Mouse (Mus musculus): ENCODE measurements around the gene Snx17. TPM values are rescaled to one million over a fixed set of nuclear protein-coding genes. Genes with fewer than 3 reads are reported as not detected.
"Not testable (repeated sequence)": the region's sequence is repeated elsewhere in the genome, so short reads cannot be mapped to it uniquely, and the experiment has no call there.

Snx17 gene
- polyA plus RNA-seq, 1 experiment from 2014 or later = 115 TPM

- H3K4me2 ChIP-seq = no peak overlapping the region
- H3K4me1 ChIP-seq (replicated peaks) = peaks cover 34% of the 10 kb centered on the region
- H3K4me3 ChIP-seq = no peak overlapping the region
- H3K9ac ChIP-seq = no peak overlapping the region
- peaks cover 69% of the 10 kb centered on the region for H3K36me3 ChIP-seq
- no peak overlapping the region for H3K27ac ChIP-seq (replicated peaks)
- ATAC-seq (ENCODE audit: low FRiP score, low read depth) = no peak
- WGBS = 89% methylated on average over 5 of the region's 5 CpGs
- no peaks in the 10 kb centered on the region for H3K27me3 ChIP-seq
- 0 out of 2 replicates have a peak, but pooled peaks cover 4% of the 10 kb centered on the region for H3K9me3 ChIP-seq
Measured at GRCm38 (mm10) chr5:31198616-31199320, 5.7 kb downstream of the Snx17 start.

- no peak overlapping the region for H3K4me2 ChIP-seq
- peaks cover 76% of the 10 kb centered on the region for H3K36me3 ChIP-seq
- H3K27me3 ChIP-seq = no peaks in the 10 kb centered on the region
- WGBS = 91% methylated on average over 19 of the region's 19 CpGs
- no peak overlapping the region for H3K9ac ChIP-seq
- H3K27ac ChIP-seq (replicated peaks) = no peak overlapping the region
- no peak for ATAC-seq (ENCODE audit: low FRiP score, low read depth)
- H3K4me3 ChIP-seq = no peak overlapping the region
- peaks cover 27% of the 10 kb centered on the region for H3K4me1 ChIP-seq (replicated peaks)
- 0 out of 2 replicates have a peak, but pooled peaks cover 4% of the 10 kb centered on the region for H3K9me3 ChIP-seq
Measured at GRCm38 (mm10) chr5:31199321-31199892, 6.4 kb downstream of the Snx17 start.

DNA sequence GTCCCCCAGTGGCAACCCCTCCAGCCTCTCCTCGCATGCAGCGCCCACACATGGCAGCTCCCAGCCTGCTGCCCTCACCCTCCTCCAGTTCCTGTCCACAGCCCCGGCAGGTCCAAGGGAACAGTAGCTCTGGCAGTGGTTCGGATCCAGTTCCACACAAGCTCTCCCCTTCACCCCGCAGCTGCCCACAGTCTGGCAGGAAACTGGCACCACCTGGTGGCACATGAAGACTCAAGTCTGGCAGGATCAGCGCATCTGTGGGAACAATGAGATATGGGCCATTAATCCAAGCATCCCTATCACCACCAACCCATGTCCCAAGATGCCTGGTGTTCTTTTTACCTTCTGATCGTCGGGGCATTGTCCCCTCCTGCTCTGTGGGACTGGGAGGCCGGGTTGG is 6.9 kb downstream of the Snx17 start:
- peaks cover 24% of the 10 kb centered on the region for H3K4me1 ChIP-seq (replicated peaks)
- ATAC-seq (ENCODE audit: low FRiP score, low read depth) = no peak
- no peak overlapping the region for H3K4me2 ChIP-seq
- 0 out of 2 replicates have a peak, but pooled peaks cover 4% of the 10 kb centered on the region for H3K9me3 ChIP-seq
- peaks cover 79% of the 10 kb centered on the region for H3K36me3 ChIP-seq
- H3K27ac ChIP-seq (replicated peaks) = no peak overlapping the region
- no peak overlapping the region for H3K9ac ChIP-seq
- H3K4me3 ChIP-seq = no peak overlapping the region
- 86% methylated on average over 9 of the region's 9 CpGs for WGBS
- no peaks in the 10 kb centered on the region for H3K27me3 ChIP-seq

GRCm38 (mm10) chr5:31200327-31200768 is 7.3 kb downstream of the Snx17 start:
- no peak for ATAC-seq (ENCODE audit: low FRiP score, low read depth)
- peak overlapping the region; percentile 81; the same call in 1 of the 2 replicates for H3K4me2 ChIP-seq
- H3K4me3 ChIP-seq = peak overlapping the region; percentile 84

DNA sequence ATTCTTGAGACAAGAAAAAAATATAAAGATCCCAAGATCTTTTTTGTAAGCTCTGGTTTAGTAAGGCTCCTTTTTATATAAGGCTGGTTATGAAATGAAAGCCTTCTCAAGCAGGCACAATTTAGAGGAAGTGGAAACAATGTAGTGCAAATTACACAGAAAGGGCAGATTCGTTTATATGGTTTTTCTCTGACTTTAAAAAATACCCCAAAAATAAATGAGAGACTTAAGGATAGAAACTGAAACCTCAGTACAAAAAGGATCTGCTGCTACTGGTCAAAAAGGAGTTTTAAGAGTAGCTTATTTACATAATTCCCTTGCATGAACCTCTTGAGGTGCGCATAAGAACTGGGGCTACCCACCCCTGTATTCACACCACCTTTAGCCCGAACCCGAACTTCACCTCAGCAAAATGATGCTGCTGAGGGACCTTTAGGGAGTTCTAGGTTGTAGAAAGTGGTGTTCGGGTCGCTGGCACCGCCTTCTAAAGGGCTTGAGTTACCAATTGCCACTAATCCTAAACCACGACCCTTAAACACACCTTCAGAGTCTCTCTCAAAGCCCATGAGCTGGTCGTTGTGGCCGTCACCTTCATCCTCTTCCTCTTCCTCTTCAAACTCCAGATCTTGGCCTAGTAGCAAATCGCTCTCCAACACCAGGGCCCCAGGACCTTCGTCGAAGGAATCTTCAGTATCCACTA is 8.2 kb downstream of the Snx17 start:
- H3K9ac ChIP-seq = peak overlapping the region; percentile 87
- no peak for ATAC-seq (ENCODE audit: low FRiP score, low read depth)
- H3K27ac ChIP-seq (replicated peaks) = peak overlapping the region; percentile 87
- H3K4me1 ChIP-seq (replicated peaks) = peaks cover 24% of the 10 kb centered on the region
- H3K36me3 ChIP-seq = peaks cover 79% of the 10 kb centered on the region
- H3K27me3 ChIP-seq = no peaks in the 10 kb centered on the region
- H3K4me3 ChIP-seq = peak overlapping the region; percentile 84
- 21% methylated on average over 13 of the region's 13 CpGs for WGBS
- H3K4me2 ChIP-seq = peak overlapping the region; percentile 81
- 0 out of 2 replicates have a peak, but pooled peaks cover 4% of the 10 kb centered on the region for H3K9me3 ChIP-seq

More at GRCm38 (mm10) chr5:31200327-31200768, 7.3 kb downstream of the Snx17 start:
- H3K9me3 ChIP-seq = 0 out of 2 replicates have a peak, but pooled peaks cover 4% of the 10 kb centered on the region
- H3K36me3 ChIP-seq = peaks cover 79% of the 10 kb centered on the region
- H3K27ac ChIP-seq (replicated peaks) = no peak overlapping the region
- peaks cover 24% of the 10 kb centered on the region for H3K4me1 ChIP-seq (replicated peaks)
- H3K9ac ChIP-seq = no peak overlapping the region
- H3K27me3 ChIP-seq = no peaks in the 10 kb centered on the region
- 90% methylated on average over 27 of the region's 27 CpGs for WGBS

DNA sequence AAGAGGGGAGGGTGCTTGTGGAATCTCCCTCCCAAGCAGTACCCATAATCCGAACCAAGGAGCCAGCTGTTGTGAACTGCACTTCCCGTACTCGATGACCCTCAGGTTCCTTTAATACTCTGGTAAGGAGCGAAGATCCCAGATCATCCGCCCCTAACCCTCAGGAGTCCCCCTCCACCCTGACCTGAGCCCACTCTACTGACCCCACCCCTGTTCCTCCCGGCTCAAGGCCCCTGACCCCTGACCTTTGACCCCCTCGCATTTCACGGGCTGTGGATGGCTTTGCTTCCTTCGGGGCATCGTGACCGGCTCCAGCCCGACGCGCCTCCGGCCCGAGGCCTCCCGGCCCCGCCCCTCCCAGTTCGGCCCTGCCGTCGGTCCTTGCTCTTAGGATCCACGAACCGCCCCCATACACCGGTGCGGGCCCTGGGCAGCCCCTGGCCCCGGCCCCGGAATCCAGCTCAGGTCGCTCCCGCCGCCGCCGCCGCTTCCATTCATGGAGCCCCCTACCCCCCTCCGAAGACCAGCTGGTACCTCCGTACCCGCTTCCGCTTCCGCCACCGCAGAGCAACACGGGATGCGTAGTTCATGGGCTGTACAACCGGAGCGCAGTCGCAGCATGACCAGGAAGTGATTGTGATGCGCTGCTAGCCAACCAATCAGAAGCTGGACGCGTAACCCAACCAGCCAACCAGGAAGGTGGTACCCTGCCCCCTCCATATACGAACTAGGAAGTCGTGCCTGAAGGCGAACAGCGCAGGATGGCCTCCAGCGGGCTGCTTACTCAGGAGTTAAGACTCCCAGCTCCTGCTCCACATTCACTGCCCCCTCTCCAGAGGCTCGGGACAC is 8.9 kb downstream of the Snx17 start, which contains the start of gene Zfp513:
Gene Zfp513, minus strand, starts transcription at position 562 of the 849 bp plus-strand sequence.
- H3K27me3 ChIP-seq = no peaks in the 10 kb centered on the region
- peak within 1 kb of the TSS; percentile 87 for H3K27ac ChIP-seq (replicated peaks)
- under 1% methylated on average over 52 of the region's 53 CpGs for WGBS
- peaks cover 24% of the 10 kb centered on the region for H3K4me1 ChIP-seq (replicated peaks)
- H3K9me3 ChIP-seq = 0 out of 2 replicates have a peak, but pooled peaks cover 4% of the 10 kb centered on the region
- ATAC-seq (ENCODE audit: low FRiP score, low read depth) = peak; percentile 97
- H3K36me3 ChIP-seq = peaks cover 74% of the 10 kb centered on the region
- H3K9ac ChIP-seq = peak within 1 kb of the TSS; percentile 87
- H3K4me2 ChIP-seq = peak within 1 kb of the TSS; percentile 81
- H3K4me3 ChIP-seq = peak within 1 kb of the TSS; percentile 84

- Histone ChIP-seq H3K9me3 (0 out of 2 replicates have a peak, but pooled peaks cover 4% of the 10 kb centered on the region), H3K4me1 (replicated peaks) (peaks cover 24% of the 10 kb centered on the region), H3K4me2 (peak overlapping the region; percentile 60), H3K27ac (replicated peaks) (peak overlapping the region; percentile 87), H3K9ac (no peak overlapping the region), H3K4me3 (peak overlapping the region; percentile 84; the same call in 1 of the 2 replicates), H3K27me3 (no peaks in the 10 kb centered on the region), H3K36me3 (peaks cover 74% of the 10 kb centered on the region)
- no peak for ATAC-seq (ENCODE audit: low FRiP score, low read depth)
- 84% methylated on average over 7 of the region's 7 CpGs for WGBS
Measured at GRCm38 (mm10) chr5:31202933-31203332, 9.9 kb downstream of the Snx17 start.

GRCm38 (mm10) chr5:31203866-31204265 is 10.8 kb downstream of the Snx17 start:
- H3K4me2 ChIP-seq = no peak overlapping the region
- no peaks in the 10 kb centered on the region for H3K27me3 ChIP-seq
- H3K27ac ChIP-seq (replicated peaks) = no peak overlapping the region
- 0 out of 2 replicates have a peak, but pooled peaks cover 4% of the 10 kb centered on the region for H3K9me3 ChIP-seq
- H3K4me3 ChIP-seq = no peak overlapping the region
- no peak for ATAC-seq (ENCODE audit: low FRiP score, low read depth)
- peaks cover 69% of the 10 kb centered on the region for H3K36me3 ChIP-seq
- WGBS = 84% methylated on average over 2 of the region's 2 CpGs
- H3K9ac ChIP-seq = no peak overlapping the region
- peaks cover 24% of the 10 kb centered on the region for H3K4me1 ChIP-seq (replicated peaks)

GRCm38 (mm10) chr5:31204421-31204820 is 11.4 kb downstream of the Snx17 start:
- no peak overlapping the region for H3K4me3 ChIP-seq
- no peaks in the 10 kb centered on the region for H3K27me3 ChIP-seq
- peaks cover 63% of the 10 kb centered on the region for H3K36me3 ChIP-seq
- ATAC-seq (ENCODE audit: low FRiP score, low read depth) = no peak
- no peak overlapping the region for H3K27ac ChIP-seq (replicated peaks)
- no peak overlapping the region for H3K9ac ChIP-seq
- H3K9me3 ChIP-seq = 0 out of 2 replicates have a peak, but pooled peaks cover 4% of the 10 kb centered on the region
- peaks cover 24% of the 10 kb centered on the region for H3K4me1 ChIP-seq (replicated peaks)
- 94% methylated on average over 6 of the region's 6 CpGs for WGBS
- H3K4me2 ChIP-seq = no peak overlapping the region

DNA sequence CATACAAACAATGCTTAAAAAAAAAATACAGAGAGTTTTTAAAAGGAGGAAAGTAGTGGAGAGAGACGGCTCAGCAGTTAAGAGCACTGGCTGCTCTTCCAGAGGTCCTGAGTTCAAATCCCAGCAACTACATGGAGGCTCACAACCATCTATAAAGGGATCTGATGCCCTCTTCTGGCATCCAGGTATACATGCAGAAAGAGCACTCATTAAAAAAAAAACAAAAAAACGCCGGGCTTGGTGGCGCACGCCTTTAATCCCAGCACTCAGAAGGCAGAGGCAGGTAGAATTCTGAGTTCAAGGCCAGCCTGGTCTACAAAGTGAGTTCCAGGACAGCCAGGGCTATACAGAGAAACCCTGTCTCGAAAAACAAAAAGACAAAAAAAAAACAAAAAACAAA is 23.5 kb downstream of the Snx17 start:
- not testable (repeated sequence) for H3K9me3 ChIP-seq; H3K4me2 ChIP-seq; H3K9ac ChIP-seq; H3K4me3 ChIP-seq; H3K27me3 ChIP-seq; H3K36me3 ChIP-seq; ATAC-seq (ENCODE audit: low FRiP score, low read depth); H3K27ac ChIP-seq (replicated peaks)
- peaks cover 17% of the 10 kb centered on the region for H3K4me1 ChIP-seq (replicated peaks)
- 95% methylated on average over 6 of the region's 6 CpGs for WGBS

GRCm38 (mm10) chr5:31218294-31218693 is 25.3 kb downstream of the Snx17 start:
- no peak overlapping the region for H3K9ac ChIP-seq
- peaks cover 26% of the 10 kb centered on the region for H3K4me1 ChIP-seq (replicated peaks)
- no peak for ATAC-seq (ENCODE audit: low FRiP score, low read depth)
- H3K27me3 ChIP-seq = no peaks in the 10 kb centered on the region
- no peak overlapping the region for H3K4me3 ChIP-seq
- 62% methylated on average over 7 of the region's 7 CpGs for WGBS
- no peak overlapping the region for H3K27ac ChIP-seq (replicated peaks)
- H3K9me3 ChIP-seq = no peaks in the 10 kb centered on the region
- H3K4me2 ChIP-seq = peak overlapping the region; percentile 66
- no peaks in the 10 kb centered on the region for H3K36me3 ChIP-seq

All from hindbrain, embryonic 15.5 days (tissue).